Mouse (Mus musculus): ENCODE measurements at regions not wholly inside any gene's neighbourhood (a gene's known extent, or its start where the extent isn't known, plus 50 kb on each side); places are given as distances from the start of the nearest gene placed in this dataset.

- no peak for TF ChIP-seq POLR2A (IDR thresholded peaks at IDR 0.05; ENCODE audit: low read depth, low read length)
- TF ChIP-seq CTCF (IDR thresholded peaks at IDR 0.05; ENCODE audit: borderline replicate concordance, insufficient read depth, low read length) = no peak
- Histone ChIP-seq H3K4me1 (ENCODE audit: control insufficient read depth, insufficient read depth, low read length) (no peaks in the 10 kb centered on the region), H3K4me3 (ENCODE audit: insufficient read depth, low read length) (no peak overlapping the region), H3K27ac (ENCODE audit: insufficient read depth, low read length) (no peak overlapping the region)
These were observed 735.5 kb downstream of the Tmem132b start for GRCm38 (mm10) chr5:126266929-126267609.

- Histone ChIP-seq H3K27ac (ENCODE audit: insufficient read depth, low read length) (no peak overlapping the region), H3K4me1 (ENCODE audit: control insufficient read depth, insufficient read depth, low read length) (no peaks in the 10 kb centered on the region), H3K4me3 (ENCODE audit: insufficient read depth, low read length) (no peak overlapping the region)
- TF ChIP-seq POLR2A (IDR thresholded peaks at IDR 0.05; ENCODE audit: low read depth, low read length) (no peak), CTCF (IDR thresholded peaks at IDR 0.05; ENCODE audit: borderline replicate concordance, insufficient read depth, low read length) (no peak)
These were observed 737.0 kb downstream of the Tmem132b start for GRCm38 (mm10) chr5:126268592-126268991.

- Histone ChIP-seq H3K4me3 (ENCODE audit: insufficient read depth, low read length) (no peak overlapping the region), H3K4me1 (ENCODE audit: control insufficient read depth, insufficient read depth, low read length) (no peaks in the 10 kb centered on the region), H3K27ac (ENCODE audit: insufficient read depth, low read length) (no peak overlapping the region)
- no peak for TF ChIP-seq CTCF (IDR thresholded peaks at IDR 0.05; ENCODE audit: borderline replicate concordance, insufficient read depth, low read length)
- no peak for TF ChIP-seq POLR2A (IDR thresholded peaks at IDR 0.05; ENCODE audit: low read depth, low read length)
These were observed 742.7 kb downstream of the Tmem132b start for GRCm38 (mm10) chr5:126274316-126274715.

- Histone ChIP-seq H3K4me3 (ENCODE audit: insufficient read depth, low read length) (no peak overlapping the region), H3K4me1 (ENCODE audit: control insufficient read depth, insufficient read depth, low read length) (no peaks in the 10 kb centered on the region), H3K27ac (ENCODE audit: insufficient read depth, low read length) (no peak overlapping the region)
- TF ChIP-seq CTCF (IDR thresholded peaks at IDR 0.05; ENCODE audit: borderline replicate concordance, insufficient read depth, low read length) (no peak), POLR2A (IDR thresholded peaks at IDR 0.05; ENCODE audit: low read depth, low read length) (no peak)
These were observed 749.6 kb downstream of the Tmem132b start for GRCm38 (mm10) chr5:126281057-126281728.

GRCm38 (mm10) chr5:126281782-126282181 lies 750.2 kb downstream of the Tmem132b start:
- Histone ChIP-seq H3K4me3 (ENCODE audit: insufficient read depth, low read length) (no peak overlapping the region), H3K27ac (ENCODE audit: insufficient read depth, low read length) (no peak overlapping the region), H3K4me1 (ENCODE audit: control insufficient read depth, insufficient read depth, low read length) (no peaks in the 10 kb centered on the region)
- no peak for TF ChIP-seq POLR2A (IDR thresholded peaks at IDR 0.05; ENCODE audit: low read depth, low read length)
- no peak for TF ChIP-seq CTCF (IDR thresholded peaks at IDR 0.05; ENCODE audit: borderline replicate concordance, insufficient read depth, low read length)

- H3K27ac ChIP-seq (ENCODE audit: insufficient read depth, low read length) = no peak overlapping the region
- TF ChIP-seq CTCF (IDR thresholded peaks at IDR 0.05; ENCODE audit: borderline replicate concordance, insufficient read depth, low read length) (no peak), POLR2A (IDR thresholded peaks at IDR 0.05; ENCODE audit: low read depth, low read length) (no peak)
- H3K4me1 ChIP-seq (ENCODE audit: control insufficient read depth, insufficient read depth, low read length) = no peaks in the 10 kb centered on the region
- H3K4me3 ChIP-seq (ENCODE audit: insufficient read depth, low read length) = no peak overlapping the region
These were observed 793.3 kb downstream of the Tmem132b start for GRCm38 (mm10) chr5:126324847-126325246.

GRCm38 (mm10) chr5:126328276-126328675 lies 796.7 kb downstream of the Tmem132b start:
- TF ChIP-seq CTCF (IDR thresholded peaks at IDR 0.05; ENCODE audit: borderline replicate concordance, insufficient read depth, low read length) (no peak), POLR2A (IDR thresholded peaks at IDR 0.05; ENCODE audit: low read depth, low read length) (no peak)
- Histone ChIP-seq H3K4me3 (ENCODE audit: insufficient read depth, low read length) (no peak overlapping the region), H3K27ac (ENCODE audit: insufficient read depth, low read length) (no peak overlapping the region), H3K4me1 (ENCODE audit: control insufficient read depth, insufficient read depth, low read length) (no peaks in the 10 kb centered on the region)

GRCm38 (mm10) chr5:126335091-126335490 lies 803.5 kb downstream of the Tmem132b start:
- Histone ChIP-seq H3K27ac (ENCODE audit: insufficient read depth, low read length) (no peak overlapping the region), H3K4me3 (ENCODE audit: insufficient read depth, low read length) (no peak overlapping the region), H3K4me1 (ENCODE audit: control insufficient read depth, insufficient read depth, low read length) (no peaks in the 10 kb centered on the region)
- TF ChIP-seq POLR2A (IDR thresholded peaks at IDR 0.05; ENCODE audit: low read depth, low read length) = no peak
- TF ChIP-seq CTCF (IDR thresholded peaks at IDR 0.05; ENCODE audit: borderline replicate concordance, insufficient read depth, low read length) = no peak

DNA sequence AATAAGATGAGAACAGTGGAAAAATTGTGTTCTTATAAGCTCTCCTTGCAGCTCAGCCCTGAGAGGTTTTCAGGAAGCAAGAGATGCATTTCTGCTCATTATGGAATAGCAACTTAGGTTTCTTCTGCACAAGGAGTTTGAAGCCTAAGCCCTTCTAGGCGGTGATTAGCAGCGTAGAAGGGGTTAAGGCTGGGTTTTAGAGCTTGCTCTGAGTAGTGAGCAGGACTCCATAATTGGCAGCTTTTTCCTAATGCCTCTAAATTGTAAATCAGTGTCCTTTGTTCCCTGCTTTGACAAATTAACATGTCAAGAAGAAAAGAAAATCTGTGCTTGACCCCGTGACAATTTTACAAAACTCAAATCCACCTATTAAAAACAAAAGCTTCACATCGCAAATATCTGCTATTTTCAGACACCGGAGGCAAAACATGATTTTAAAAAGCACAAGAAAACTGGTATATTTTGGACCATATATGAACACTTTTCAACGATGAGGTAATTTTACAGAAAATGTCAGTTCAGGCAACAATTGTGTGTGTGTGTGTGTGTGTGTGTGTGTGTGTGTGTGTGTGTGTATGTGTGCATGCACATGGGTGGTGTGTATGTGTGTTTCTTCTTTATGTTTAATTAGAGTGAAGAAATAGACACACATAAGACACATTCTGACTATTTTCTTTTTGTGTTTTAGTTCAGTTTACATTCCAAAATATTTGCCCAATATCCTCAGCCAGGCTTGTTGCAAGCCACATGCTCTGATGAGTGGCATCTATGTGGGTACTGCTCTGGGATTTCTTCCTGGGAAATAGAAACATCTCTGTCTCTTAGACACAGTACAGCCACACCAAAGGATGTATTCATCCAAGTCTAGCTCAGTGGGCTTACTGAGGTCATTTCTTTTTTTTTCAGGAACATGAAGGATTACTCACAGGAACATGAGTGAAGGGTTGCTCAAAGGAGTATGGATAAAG lies 804.3 kb downstream of the Tmem132b start:
- Histone ChIP-seq H3K4me3 (ENCODE audit: insufficient read depth, low read length) (no peak overlapping the region), H3K4me1 (ENCODE audit: control insufficient read depth, insufficient read depth, low read length) (no peaks in the 10 kb centered on the region), H3K27ac (ENCODE audit: insufficient read depth, low read length) (no peak overlapping the region)
- TF ChIP-seq POLR2A (IDR thresholded peaks at IDR 0.05; ENCODE audit: low read depth, low read length) (no peak), CTCF (IDR thresholded peaks at IDR 0.05; ENCODE audit: borderline replicate concordance, insufficient read depth, low read length) (no peak)
